Mouse (Mus musculus): ENCODE results near the gene Wwox. TPM values are rescaled to one million over a fixed set of nuclear protein-coding genes. Genes with fewer than 3 reads are reported as not detected.
A peak's percentile ranks its signal among the peaks of the same experiment; 100 is the strongest.

Gene Wwox
- total RNA-seq, 2 experiments from 2014 or later, result 5.3 to 8.7 TPM

DNA sequence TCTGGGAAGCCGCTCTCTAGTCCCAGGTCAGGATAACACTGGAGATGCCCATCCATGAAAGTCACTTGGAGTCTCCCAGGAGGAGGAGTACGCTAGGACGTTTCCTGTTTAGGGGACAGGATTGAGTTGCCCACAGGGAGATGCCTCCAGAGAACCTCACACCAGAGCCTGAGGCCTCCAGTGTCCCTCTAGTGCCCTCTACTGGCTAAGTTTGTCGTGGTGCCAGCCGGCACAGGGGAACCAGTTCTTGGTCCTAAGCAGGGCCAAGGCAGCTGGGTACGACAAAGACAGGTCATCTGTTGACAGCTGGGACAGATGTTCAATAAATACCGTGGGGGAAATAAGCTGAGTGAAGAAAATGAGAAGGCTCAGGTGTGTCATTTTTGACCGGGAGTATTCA lies 531.9 kb downstream of the Wwox start:
- DNase-seq, result peak; percentile 64

DNA sequence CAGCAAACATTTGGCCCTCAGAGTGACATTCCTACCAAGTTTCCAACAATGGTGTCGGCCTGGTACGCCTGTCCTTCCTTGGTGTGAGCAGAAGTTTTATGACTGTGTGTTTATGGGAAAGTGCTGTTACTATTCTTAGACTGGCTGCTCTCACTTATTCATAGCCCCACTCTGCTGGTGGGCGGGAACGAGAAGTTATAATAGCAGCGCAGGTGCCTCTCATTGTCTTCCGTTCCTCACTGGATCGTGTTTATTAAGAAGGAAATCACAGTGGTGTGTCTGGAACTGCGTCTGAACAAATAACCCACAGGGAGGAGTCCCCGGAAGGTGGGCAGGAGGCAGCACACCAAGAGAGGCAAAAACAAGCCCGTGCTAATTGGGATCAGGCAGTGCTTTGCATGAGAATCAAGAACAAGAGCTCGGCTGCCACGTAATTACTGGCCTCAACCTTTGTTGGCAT lies 533.6 kb downstream of the Wwox start:
- DNase-seq, result no peak

DNA sequence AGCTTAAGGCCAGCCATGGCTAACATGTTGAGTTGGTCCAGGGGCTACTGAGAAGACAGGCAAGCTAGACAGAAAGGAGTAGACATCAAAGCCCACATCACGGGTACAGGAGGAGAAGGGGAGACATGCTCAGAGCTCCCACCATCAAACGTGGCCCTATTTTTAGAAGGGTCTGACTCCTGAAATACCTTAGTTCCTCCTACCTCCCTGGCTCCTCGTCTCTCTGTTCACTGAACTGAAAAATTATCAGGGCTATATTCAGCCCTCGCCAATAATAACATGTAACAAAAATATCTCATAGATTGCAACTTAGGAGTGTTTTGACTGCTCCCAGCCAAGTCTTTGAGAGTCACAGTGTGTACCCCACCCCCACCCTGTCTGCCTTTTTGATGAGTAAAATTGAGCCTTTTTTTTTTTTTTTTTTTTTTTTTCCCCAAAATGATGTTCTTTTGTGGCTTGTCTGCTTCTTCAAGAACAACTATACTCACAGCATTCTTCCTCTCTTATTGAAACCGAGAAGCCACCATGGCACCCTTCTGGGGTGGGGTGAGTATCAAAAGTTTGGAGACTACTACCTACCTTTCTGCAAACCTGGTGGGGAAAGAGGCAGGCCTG lies 535.0 kb downstream of the Wwox start:
- no peak for DNase-seq

DNA sequence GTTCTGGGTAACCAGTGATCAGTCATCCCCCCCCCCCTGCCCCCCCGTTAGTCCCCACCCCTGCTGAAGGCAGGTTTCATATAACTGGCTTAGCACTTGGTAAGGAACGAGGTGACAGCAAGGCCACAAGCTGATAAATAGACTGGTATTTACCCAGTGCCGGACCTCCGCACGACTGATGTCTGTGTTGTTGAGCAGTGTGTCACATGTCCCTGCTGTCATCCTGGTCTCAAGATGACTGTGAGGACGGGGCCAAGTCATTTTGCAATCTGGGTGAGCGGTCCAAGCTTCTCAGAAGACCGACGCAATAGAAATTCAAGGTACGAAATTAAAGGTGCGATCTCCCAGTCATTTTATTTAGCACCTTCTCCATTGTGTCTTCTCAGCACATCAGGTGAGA lies 538.3 kb downstream of the Wwox start:
- peak; percentile 75 for DNase-seq

DNA sequence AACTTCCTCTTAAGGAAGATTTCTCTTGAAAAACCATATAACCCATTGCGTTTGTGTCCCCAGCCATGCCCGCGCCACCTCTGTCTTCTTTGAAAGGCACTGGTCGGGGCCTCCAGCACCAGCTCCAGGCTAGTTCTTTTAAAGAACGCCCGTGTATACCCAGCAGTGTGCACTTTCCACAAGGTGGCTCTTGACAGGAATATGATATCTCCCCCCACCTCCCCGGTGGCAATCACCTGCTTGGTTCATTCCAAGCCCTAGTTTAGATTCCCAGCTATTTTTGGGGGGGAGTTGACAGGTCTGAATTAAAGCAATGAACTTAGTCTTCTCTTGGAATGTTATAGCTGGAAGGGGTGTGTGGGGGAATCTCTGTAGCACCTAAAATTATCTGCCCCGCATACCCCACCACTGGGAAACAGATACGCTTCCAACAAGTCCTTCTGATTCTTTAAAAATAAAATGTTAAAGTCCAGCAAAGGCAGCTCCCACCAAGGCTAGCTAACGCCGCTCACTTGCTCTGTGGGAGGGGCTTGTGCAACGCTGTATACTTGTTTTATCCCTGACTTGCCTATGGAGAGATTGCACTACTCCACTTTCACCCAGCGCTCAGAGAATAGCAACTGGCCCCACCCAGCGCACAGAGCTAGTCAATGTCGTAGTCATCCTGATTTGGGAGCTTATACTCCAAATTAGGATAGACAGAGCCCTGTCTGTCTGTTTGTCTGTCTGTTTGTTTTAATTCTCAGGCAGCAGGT lies 538.9 kb downstream of the Wwox start:
- peak; percentile 42 for DNase-seq

DNA sequence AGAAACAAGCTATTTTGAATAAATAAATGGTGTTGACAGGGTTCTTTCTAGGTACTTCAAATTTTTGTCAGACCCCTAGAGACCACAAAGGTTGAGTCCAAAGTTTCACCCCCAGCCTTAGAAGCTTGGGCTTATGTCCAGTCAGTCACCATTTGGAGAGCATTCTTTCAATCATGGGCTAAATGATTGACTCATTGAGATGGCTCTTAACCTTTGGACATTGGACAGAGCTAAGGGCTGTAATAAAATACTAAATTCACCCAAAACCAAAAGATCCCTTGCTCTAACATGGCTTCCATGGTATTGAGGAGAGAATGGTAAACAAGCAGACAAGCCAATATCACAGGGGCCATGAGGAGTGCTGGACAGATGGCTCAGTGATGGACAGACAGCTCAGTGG lies 540.2 kb downstream of the Wwox start:
- no peak for DNase-seq

DNA sequence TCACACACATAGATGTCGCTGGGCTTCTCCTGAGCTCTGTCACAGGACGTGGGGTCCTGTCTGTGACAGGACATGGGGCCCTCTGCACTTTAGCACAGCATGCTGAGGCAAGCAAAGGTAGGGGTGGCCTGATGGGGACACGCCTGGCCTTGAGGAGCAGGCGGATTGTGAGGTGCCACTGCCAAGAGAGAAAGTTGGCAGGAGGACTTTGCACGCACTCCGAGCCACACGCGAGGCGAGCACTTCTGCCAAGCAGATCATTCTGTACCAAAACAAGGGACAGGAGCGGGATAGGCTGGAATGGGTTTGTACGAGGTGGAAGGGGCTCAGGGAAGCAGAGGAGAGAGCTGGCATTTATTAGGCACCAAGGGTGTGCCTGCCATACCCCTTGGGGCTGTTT lies 543.3 kb downstream of the Wwox start:
- DNase-seq, result no peak

DNA sequence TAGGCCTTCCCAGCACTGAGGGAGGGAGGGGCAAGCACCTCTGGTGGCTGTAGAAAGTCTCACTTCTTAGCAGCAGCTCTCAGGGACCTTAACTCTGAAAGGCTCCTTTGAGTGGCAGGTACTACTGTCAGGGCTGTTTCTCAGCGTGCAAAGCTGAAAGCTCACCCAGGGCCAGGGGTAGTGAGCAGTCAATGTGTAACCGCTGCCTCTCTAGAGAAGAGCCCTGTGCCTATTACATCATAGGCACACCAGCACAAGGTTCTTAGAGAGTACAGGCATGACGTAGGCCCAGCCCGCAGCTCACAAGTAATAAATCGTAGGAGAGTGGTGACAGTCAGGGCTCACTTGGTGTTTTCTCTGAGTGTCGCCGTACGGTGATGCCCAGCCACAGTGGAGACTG lies 545.0 kb downstream of the Wwox start:
- no peak for DNase-seq

DNA sequence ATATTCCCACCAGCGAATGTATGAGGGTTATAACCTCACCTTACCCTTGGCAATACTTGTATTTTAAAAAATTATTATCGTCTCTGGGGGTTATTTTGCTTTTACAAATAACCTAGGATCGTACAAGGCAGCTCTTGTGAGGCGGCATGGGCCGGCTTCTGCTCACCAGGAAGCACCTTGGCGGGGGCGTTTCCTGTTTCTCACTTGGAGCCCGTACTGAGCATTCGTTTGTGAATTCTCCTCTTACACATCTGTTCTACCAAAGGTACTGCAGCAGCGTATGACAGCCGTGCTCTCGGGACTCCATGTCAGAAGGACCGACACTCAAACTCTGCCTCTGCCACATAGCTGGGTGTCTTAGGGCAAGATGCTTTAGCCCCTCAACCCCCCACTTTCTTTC lies 546.5 kb downstream of the Wwox start:
- no peak for DNase-seq

DNA sequence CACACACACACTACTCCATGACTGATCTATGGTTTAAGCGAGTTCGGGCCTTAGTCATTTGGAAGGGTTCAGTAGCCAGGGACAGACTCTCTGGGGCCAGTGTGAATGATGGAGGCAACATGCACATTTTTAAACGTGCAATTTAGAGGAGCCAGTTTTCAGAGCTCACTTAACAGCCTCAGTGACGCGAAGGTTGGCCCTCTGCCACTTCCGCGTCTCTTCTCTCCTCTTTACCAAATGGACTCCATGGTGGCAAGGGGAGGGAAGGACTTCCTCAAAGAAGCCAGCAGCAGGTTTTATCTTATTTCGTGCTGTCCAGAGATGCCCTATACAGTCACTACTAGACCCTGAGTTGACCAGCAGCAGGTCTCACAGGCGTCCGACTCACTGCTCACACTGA lies 547.5 kb downstream of the Wwox start:
- DNase-seq, result no peak

DNA sequence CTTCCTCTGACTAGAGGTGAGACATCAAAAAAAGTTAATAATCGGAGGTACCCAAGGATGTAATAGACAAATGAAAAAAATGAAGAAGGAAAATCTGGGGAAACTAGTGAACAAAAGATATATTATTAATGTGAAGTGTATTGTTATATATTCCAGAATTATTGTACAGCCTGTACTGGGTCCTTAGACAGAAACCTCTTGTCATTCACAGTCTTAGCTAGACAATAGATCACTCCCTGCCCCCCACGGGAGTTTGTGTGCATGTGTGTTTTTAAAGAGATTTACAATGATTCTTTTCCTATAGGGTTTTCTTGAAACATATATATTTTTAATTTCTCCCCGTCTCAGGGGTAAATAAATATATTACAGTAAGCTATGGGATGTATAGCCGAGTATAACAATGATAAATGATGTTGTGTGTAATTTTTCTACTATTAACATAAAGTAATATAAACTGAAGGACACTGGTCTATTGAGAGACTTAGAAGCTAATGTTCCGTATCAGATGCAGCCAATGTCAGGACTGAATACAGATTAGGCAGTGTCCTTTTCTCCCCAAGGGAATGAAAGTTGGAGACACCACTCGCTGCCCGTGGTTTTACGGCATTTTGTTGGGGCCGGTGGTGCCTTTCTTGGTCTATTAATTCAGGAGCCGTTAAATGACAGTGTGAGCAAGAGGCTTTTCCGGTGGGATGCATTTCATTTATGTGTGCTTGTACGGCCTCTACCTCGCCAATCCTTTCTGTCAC lies 551.6 kb downstream of the Wwox start:
- DNase-seq, result no peak

DNA sequence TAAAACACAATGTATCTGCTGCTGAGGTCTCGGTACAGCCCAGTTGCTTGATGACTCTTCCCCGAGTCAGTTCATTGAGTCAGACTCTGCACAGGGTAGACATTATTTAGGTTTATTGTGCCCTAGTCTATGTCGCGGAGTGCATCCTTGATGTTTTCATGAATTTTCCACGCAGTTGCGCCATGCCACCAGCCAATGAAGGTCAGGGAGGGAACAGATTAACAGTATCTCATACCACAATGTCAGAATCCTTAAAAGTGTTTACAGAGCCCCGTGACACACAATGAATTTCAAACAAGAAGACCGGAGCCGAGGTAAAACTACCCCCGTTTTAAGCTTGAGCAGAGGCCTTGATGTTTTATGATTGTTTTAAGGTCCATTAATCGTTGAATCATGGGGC lies 561.3 kb downstream of the Wwox start:
- no peak for DNase-seq

DNA sequence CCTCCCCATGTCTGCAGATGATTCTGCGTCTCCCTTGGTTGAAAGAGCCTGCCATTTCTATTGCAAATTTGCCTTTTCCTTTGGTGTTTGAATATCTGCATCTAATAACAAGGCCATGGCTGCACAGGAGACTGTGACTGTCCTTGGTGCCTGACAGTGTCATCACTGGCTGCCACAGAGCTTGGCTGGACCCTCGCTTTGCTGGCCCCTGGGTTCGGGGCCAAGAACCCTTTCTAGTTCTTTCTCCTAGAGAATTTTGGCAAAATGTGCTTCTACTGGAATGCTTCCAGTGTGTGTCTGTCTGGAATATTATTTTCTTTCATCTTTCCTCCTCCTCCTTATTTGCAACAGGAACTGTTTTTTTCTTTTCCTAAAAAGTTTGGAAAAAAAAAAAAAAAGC lies 565.6 kb downstream of the Wwox start:
- DNase-seq, result no peak

DNA sequence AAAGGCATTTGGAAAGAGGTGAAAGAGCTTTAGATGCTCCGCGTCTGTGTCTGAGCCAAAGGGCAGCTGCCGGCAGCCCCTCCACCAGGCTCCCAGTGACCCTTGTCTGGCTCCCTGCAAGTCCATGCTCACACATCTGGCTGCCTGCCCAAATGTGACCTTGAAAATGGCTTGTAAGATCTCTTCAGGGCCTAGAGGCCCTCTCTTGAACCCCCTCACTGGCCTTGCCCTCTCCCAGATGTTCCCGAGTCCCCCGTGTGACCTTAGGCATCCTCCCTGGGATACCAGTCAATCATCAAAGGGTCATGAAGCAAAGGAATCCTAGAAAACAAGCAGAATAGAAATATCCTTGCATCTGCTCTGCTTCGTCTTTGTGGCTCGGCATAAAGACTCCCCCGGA lies 567.1 kb downstream of the Wwox start:
- no peak for DNase-seq

DNA sequence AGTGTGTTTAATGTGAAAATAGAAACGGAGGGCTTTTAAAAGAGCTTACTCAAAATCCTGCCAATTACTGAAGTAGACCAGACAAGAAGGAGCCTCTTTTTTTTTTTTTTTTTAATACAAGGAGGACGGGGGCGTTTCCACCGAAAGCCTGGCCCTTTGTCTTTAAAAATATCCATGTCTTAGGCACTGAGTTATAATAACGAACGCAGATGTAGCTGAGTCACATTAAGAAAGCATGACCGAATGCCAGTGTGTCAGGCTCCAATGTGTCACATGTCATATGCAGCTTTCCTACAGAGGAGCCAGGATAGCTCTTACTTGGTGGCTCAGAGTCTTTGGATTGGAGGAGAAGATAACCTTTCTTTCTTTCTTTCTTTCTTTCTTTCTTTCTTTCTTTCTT lies 567.8 kb downstream of the Wwox start:
- DNase-seq, result no peak

DNA sequence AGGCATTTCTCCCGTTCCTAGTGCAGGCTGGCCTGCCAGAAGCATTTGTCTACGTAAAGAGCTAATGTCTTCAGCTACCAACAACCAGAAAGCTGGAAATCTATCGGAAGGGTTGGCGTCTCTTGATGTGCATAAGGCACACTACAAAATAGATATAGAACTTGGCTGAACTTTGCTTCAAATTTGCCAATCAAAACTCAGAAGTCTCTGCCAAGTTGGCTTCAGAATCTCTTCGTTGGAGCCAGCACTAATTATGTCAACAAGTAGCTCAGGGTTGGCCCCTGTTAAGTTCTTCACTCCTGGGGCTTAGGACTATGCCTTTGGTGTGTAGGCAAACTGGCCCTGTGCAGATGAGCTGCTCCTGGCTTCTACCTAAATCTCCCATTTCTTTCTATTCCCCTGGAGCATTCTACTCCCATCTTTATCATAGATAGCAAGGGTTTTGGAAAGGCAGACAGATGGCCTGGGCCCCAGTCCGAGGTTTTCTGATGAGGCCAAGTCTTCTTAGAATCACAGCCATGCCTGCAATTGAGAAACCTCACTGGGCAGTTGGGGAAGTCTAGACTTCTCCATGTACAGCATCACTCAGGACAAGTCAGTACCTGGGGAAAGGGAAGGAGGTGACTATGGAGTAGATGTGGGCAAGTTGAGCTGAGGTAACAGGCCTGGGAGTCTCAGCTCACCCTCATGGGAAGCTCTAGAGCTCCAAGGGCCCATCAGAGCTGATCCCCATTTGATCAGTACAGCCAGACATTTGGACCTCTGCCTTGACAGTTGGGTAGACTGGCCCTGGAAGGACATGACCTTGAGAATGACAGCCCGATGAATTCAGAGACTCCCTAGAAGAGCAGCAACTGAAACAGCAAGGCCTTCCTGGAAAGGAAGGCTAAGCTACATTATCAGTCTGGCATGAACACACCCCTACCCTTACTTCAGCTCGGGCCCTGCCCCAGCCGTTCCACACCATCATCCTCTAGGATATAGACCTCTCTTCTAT lies 569.5 kb downstream of the Wwox start:
- DNase-seq, result no peak

DNA sequence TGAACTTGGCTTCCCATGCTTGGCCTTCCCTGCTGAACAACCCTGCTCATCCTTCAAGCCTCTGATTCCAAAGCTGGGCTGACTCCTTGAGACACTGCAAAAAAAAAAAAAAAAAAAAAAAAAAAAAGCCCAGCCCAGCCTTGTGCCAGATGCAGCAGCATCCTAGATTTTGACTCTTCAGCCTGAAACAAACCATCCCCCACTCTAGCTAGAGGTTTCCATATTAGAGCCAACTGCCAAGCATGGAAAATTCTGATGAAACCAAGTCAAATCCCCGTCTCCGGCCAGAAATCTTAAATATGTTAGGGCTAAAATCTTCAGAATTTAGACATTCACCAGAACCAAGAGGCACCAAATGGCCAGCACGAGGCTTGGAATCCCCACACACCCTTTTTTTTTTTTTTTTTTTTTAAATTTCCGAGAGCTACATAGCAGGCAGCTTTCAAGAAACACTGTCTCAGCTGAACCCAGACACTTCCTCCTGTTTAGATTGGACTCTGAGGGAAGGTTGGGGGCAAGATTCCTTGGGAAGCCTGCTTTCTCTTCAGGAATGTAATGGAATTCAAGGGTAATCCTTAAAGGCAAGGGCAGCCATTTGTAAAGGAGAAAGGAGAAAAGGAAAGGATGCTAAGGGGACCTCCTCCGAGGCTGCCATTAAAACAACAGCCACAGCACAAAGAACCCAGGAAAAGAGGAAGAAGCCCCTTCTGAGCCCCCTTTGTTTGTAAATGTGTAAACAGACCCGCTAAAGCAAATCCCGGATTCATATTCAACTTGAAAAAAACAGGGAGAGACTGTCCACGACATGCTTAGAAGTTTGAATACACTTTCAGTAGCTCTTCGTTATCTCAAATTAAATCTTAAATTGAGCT lies 570.7 kb downstream of the Wwox start:
- no peak for DNase-seq

DNA sequence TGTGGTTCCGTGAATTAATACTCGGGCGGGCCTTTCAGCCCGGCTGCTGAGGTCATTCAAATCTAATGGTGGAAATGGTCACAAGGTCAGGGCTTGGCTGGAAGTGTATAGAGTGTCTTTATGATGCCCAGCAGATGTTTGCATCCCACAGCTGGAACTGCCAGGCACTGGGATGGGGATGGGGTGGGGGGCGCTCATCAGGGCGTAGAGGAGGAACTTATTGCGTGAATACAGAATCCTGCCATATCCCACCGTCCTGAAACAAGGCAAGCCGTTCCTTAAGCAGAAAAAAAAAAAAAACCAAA lies 571.3 kb downstream of the Wwox start:
- no peak for DNase-seq

DNA sequence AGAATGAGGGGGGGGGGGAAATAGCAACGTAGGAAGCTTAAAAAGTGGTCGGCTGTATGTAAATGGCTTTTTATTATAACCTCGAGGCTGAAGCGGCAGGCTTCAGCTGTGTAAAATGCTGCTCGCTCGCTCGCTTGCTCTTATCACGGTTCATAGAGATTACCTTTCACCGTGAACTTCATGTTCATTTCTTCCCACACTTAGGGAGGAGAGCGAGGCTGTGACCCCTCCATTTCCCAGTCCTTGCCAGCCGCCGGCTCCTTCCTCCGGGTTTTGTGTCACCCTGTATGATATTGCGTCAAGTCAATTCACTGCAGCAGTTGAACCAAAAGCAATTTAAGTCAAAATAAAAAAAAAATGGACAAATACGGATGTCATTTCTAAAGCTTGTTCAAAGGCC lies 580.2 kb downstream of the Wwox start:
- no peak for DNase-seq

DNA sequence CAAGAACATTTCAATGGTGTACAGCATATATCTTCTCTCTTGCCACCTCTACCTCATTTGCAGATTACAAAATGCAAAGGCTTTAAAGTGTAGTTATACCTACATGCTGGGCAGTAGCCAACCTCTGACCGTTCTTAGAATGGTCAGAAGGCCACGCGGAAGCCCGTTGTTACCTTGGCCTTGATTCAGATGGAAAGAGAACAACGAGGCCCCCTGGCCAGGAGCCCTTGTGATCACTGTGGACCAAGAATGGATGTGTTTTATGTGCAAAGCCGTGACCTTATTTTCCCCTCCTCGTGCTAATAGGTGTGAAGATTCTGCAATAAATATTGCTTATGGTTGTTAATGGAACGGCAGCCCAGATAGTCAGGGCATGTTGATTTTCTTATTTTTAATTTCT lies 582.3 kb downstream of the Wwox start:
- DNase-seq, result no peak

DNA sequence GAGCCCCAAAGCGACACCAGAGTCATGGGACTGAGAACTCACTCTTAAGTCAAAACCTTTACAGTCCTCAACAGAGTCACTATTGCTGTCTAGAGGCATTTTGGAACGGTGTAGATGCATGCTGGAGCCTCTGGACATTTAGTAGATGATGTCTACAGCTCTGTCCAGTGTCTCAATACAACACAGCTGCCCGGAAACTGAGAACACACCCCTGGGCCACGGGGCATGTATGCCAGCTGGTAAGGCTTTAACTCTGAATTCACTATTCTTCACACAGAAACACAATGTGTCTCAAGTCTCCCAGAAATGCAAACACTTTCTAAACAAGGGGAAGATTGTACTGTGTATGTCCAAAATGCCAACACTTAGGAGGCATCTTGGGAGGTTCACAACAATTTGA lies 584.6 kb downstream of the Wwox start:
- no peak for DNase-seq

Data from gastrocnemius, postnatal 25 days (tissue).